Mouse (Mus musculus) bone marrow, adult 2 months (tissue): Measurements from ENCODE around the gene Itpr1. TPM values are rescaled to one million over a fixed set of nuclear protein-coding genes. Genes with fewer than 3 reads are reported as not detected.

ENCODE experiments used
- H3K27ac ChIP-seq: fragments of 200-500 bp; 2 replicates; pipeline ENCODE4 v1.5.1; 2012; ENCODE audit warnings: low read depth, mild to moderate bottlenecking, control low read depth, inconsistent platforms, low read length; ENCODE audit not compliant: control insufficient read depth, poor library complexity, insufficient read depth
- H3K4me1 ChIP-seq: fragments of 200-500 bp; 2 replicates; pipeline ENCODE4 v1.6.1; 2011; ENCODE audit warnings: low read length; ENCODE audit not compliant: control insufficient read depth, insufficient read depth
- H3K4me3 ChIP-seq: fragments of 200-500 bp; replicated peaks from 2 replicates; pipeline ENCODE3; 2011; ENCODE audit warnings: mild to moderate bottlenecking, low read depth, low read length, control low read depth; ENCODE audit not compliant: control insufficient read depth
- CTCF ChIP-seq: fragments of 200-500 bp; IDR thresholded peaks from 2 replicates; pipeline ENCODE4 v1.5.1; 2011; ENCODE audit warnings: low read length, control low read depth; ENCODE audit not compliant: control insufficient read depth, insufficient read depth
- POLR2A ChIP-seq: fragments of 200-500 bp; IDR thresholded peaks from 2 replicates; pipeline ENCODE4 v1.6.1; 2011; ENCODE audit warnings: low read depth, mild to moderate bottlenecking, control low read depth, low read length, borderline replicate concordance; ENCODE audit not compliant: control insufficient read depth
- WGBS: fragments of 180-500 bp; shearing (Covaris S2); methylation state at CpG from one replicate; pipeline ENCODE4 v1.1.7; 2018; 5-methylcytosine and 5-hydroxymethylcytosine counted together
- polyA plus RNA-seq: library from polyadenylated mRNA; stranded (reverse); fragments of >200 nt; gene quantifications from 2 replicates; pipeline ENCODE4 v1.2.4, GENCODE M21; 2011; ENCODE audit warnings: low replicate concordance; ENCODE audit not compliant: missing spikeins, insufficient read depth, insufficient read length

The Itpr1 gene
- polyA plus RNA-seq, 1 experiment, result 32.8 TPM

DNA sequence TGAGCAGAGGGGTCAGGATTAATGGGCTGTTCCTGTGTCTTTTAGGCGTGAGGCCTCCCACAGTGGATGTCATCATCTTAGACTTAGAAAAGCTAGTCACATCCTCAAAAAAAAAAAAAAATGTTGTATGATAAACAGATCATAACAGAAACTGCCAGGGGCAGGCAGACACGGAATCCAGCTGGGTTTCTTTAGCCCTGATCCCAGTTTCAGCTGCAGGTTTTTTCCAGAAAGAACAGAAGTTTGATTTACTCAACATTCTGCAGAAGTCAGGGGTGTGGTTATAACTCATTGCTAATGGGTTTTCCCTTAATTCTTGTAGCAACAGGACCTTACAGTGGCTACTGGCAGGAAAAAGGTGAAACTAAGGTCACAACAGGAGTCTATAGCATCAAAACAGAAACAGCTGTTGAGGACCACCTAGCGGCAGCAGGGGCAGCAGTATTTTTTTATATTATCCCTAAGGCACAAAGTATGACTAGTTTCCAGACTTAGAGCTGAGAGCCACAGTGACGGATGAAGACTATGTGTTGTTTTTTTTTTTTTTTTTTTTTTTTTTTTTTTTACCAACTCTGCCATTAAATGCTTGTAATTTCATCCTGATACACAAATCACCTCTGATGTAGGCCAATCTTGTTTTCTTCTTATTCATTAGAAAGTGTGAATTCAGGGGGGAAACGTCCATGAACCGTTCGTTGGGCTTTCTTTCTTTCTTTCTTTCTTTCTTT, 356.7 kb downstream of the Itpr1 start:
- no peak overlapping the region for H3K27ac ChIP-seq
- H3K4me3 ChIP-seq, result no peak overlapping the region
- WGBS, result 56% methylated on average over 7 of the region's 7 CpGs
- TF ChIP-seq CTCF, result no peak
- no peak for TF ChIP-seq POLR2A
- peaks cover 8% of the 10 kb centered on the region for H3K4me1 ChIP-seq

DNA sequence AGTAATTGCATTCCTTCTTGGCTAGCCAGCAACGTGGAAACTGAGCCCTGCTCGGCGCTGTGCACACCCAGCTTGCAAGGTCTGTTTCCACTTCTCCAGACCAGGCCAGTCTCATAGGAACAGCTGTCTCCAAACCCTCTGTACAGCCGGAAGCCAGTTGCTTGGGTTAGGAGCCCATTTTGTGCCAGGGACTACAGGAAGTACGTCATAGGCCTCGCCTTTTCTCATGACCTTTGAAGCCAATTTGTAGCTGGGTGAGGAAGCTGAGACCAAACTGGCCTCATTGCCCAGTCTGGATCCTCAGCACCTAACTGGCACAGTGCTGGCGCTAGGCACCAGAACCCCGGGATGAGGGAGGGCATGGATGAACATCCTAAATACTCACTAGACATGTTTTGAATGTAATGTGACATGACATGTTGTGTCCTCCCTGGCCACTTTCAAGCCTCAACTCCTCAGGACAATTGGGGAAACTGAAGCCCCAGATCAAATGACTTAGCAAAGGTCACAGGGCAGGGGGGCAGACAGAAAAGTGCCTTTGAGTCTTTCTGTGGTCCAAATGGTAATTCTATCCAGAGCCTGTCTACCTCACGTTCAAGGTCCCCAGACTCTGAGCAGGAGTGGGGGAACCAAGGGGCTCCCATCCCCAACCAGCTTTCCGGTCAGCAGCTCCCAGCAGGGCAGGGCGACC, 357.6 kb downstream of the Itpr1 start:
- TF ChIP-seq POLR2A, result no peak
- no peak for TF ChIP-seq CTCF
- Histone ChIP-seq H3K4me1 (peaks cover 8% of the 10 kb centered on the region), H3K4me3 (peak overlapping the region; percentile 62), H3K27ac (peak overlapping the region; percentile 52)
- 44% methylated on average over 11 of the region's 11 CpGs for whole genome bisulfite sequencing

- peaks cover 8% of the 10 kb centered on the region for H3K4me1 ChIP-seq
- TF ChIP-seq POLR2A (peak; percentile 39; the same call in 1 of the 2 replicates), CTCF (no peak)
Measured at GRCm38 (mm10) chr6:108571042-108571590, 358.2 kb downstream of the Itpr1 start.

DNA sequence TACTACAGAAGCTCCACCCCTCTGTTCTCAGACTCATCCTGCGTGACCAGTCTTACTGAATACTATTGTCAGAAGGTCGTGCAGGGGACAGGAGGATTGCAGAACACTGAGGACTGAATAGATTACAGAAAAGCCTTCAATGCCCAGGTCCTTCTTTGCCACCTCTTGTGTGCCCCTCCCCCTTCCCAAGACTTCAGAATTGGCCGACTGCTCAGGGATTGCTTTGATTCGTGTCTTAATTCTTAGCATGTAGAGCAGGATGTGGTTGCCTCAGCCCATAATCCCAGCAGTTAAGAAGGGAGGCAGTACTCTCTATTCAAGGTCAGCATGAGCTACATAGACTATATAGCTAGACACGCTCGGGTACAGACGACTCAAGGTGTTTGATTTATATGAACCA, 359.8 kb downstream of the Itpr1 start:
- no peak overlapping the region for H3K4me3 ChIP-seq
- TF ChIP-seq CTCF, result no peak
- no peak for TF ChIP-seq POLR2A
- H3K27ac ChIP-seq, result no peak overlapping the region
- 58% methylated on average over 7 of the region's 7 CpGs for WGBS
- peaks cover 6% of the 10 kb centered on the region for H3K4me1 ChIP-seq

More at GRCm38 (mm10) chr6:108571042-108571590, 358.2 kb downstream of the Itpr1 start:
- Histone ChIP-seq H3K4me3 (peak overlapping the region; percentile 62), H3K27ac (peak overlapping the region; percentile 52)
- WGBS, result under 1% methylated on average over 21 of the region's 21 CpGs

- Histone ChIP-seq H3K4me3 (no peak overlapping the region), H3K27ac (no peak overlapping the region), H3K4me1 (no peaks in the 10 kb centered on the region; the same call in 1 of the 2 replicates)
- 81% methylated on average over 6 of the region's 6 CpGs for WGBS
- TF ChIP-seq POLR2A, result no peak
- no peak for TF ChIP-seq CTCF
Measured at GRCm38 (mm10) chr6:108577056-108577455, 364.2 kb downstream of the Itpr1 start.

DNA sequence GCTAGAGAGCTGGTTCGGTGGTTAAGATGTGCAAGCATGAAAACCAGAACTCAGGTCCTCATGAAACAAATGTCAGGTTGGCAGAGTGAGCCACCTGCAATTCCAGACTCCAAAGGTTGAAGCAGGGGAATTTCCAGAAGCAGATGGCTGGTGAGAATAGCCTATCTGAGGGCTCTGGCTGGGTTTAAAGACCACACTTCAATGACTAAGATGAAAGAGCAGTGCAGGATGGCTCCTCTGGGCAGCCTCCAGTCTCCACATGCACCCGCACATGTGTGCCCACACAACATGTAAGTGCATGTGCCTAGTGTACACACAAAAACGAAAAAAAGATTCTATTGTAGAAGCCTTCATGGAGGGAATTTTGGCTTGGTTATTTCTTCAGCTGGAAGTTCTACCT, 375.5 kb downstream of the Itpr1 start:
- H3K4me1 ChIP-seq, result no peaks in the 10 kb centered on the region; the same call in none of the 2 replicates
- WGBS, result 81% methylated on average over 3 of the region's 3 CpGs
- no peak overlapping the region for H3K27ac ChIP-seq
- no peak overlapping the region for H3K4me3 ChIP-seq
- TF ChIP-seq CTCF, result no peak
- TF ChIP-seq POLR2A, result no peak

DNA sequence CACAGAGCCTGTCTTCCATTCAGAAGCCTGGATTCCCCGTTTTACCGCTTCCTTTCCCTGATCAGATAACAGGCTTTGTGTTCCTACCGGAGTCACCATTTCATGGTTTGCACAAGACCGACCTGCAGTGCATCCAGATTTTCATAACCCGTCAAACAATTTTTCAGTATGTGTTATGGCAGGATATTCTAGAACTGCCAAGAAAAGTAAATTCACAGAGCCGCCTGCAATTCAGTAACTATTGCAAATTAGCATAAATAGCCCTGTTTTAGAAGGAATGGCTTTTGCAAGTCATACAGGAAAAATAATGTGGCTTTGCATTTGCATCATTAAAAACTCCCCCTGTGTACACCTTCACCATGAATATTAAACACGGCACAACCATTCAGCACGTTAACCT, 379.3 kb downstream of the Itpr1 start:
- H3K27ac ChIP-seq, result no peak overlapping the region
- no peak overlapping the region for H3K4me3 ChIP-seq
- TF ChIP-seq CTCF (no peak), POLR2A (no peak)
- no peaks in the 10 kb centered on the region; the same call in none of the 2 replicates for H3K4me1 ChIP-seq
- 72% methylated on average over 8 of the region's 8 CpGs for WGBS

DNA sequence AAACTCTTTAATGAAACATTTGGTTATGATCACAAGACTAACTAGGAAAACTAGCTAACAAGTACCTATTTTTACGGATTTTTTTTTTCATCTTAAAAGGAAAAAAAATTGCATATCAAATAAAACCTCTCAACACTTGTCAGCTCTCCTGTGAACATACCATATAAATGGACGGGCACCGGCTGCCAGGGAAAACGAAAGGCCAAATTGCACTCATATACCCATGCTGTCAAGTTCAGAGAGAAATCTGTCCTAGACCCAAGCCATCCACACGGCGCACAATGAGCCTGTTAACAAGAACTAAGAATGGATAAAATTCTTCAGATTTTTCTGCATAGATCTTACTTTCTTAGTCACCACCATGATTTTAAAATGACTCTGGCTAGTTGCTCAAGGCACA, 379.7 kb downstream of the Itpr1 start:
- Histone ChIP-seq H3K4me3 (no peak overlapping the region), H3K4me1 (no peaks in the 10 kb centered on the region; the same call in none of the 2 replicates), H3K27ac (no peak overlapping the region)
- TF ChIP-seq POLR2A (no peak), CTCF (no peak)
- 82% methylated on average over 6 of the region's 6 CpGs for WGBS
